Mouse (Mus musculus) heart, embryonic 14.5 days (tissue): ENCODE measurements at regions not wholly inside any gene's neighbourhood (a gene's known extent, or its start where the extent isn't known, plus 50 kb on each side); places are given as distances from the start of the nearest gene placed in this dataset.

ENCODE experiments used
- ATAC-seq: fragments of 200-750 bp; cut with Nextera tagmentation; 2 replicates; pipeline ENCODE4 v1.8.0; 2017; ENCODE audit warnings: low read depth, moderate TSS enrichment; ENCODE audit not compliant: insufficient number of reproducible peaks, insufficient read depth, low FRiP score
- H3K27ac ChIP-seq, 2 experiments: fragments of 200-500 bp in 1 of 2; fragments of 300-500 bp in 1 of 2; sonication (generic) in 1 of 2; replicated peaks in 1 of 2; 2 replicates each; pipeline ENCODE4 v1.5.1; 2012 to 2014; ENCODE audit warnings: low read depth in 2 of 2, low read length in 2 of 2, control low read depth in 1 of 2, mild to moderate bottlenecking in 1 of 2, mixed read lengths in 1 of 2; ENCODE audit not compliant: control insufficient read depth in 1 of 2, insufficient read depth in 1 of 2
- H3K27me3 ChIP-seq: fragments of 300-500 bp; sonication (generic); 2 replicates; pipeline ENCODE4 v1.6.1; 2014; ENCODE audit warnings: mild to moderate bottlenecking, low read length, control low read depth; ENCODE audit not compliant: control insufficient read depth, insufficient read depth
- H3K36me3 ChIP-seq: fragments of 300-500 bp; sonication (generic); 2 replicates; pipeline ENCODE4 v1.6.1; 2014; ENCODE audit warnings: mild to moderate bottlenecking, control low read depth, low read length, mixed read lengths; ENCODE audit not compliant: control insufficient read depth, insufficient read depth
- H3K4me1 ChIP-seq, 2 experiments: fragments of 200-500 bp in 1 of 2; fragments of 300-500 bp in 1 of 2; sonication (generic) in 1 of 2; 2 replicates each; pipeline ENCODE4 v1.6.1; 2012 to 2014; ENCODE audit warnings: low read length in 2 of 2, control low read depth in 1 of 2, mixed read lengths in 1 of 2; ENCODE audit not compliant: control insufficient read depth in 2 of 2, insufficient read depth in 2 of 2
- H3K4me2 ChIP-seq: fragments of 300-500 bp; sonication (generic); 2 replicates; pipeline ENCODE4 v1.6.1; 2014; ENCODE audit warnings: mild to moderate bottlenecking, low read length
- H3K4me3 ChIP-seq, 2 experiments: fragments of 200-500 bp in 1 of 2; fragments of 300-500 bp in 1 of 2; sonication (generic) in 1 of 2; 2 replicates each; pipeline ENCODE4 v1.5.1; 2012 to 2014; ENCODE audit warnings: low read length in 2 of 2, mild to moderate bottlenecking in 2 of 2, control low read depth in 1 of 2, low read depth in 1 of 2, moderate library complexity in 1 of 2; ENCODE audit not compliant: control insufficient read depth in 1 of 2, insufficient read depth in 1 of 2
- H3K9ac ChIP-seq: fragments of 300-500 bp; sonication (generic); 2 replicates; pipeline ENCODE4 v1.6.1; 2014; ENCODE audit warnings: mild to moderate bottlenecking, low read length
- H3K9me3 ChIP-seq: fragments of 300-500 bp; sonication (generic); 2 replicates; pipeline ENCODE4 v1.6.1; 2016; ENCODE audit warnings: low read length, control low read depth; ENCODE audit not compliant: control insufficient read depth
- WGBS: fragments of 180-500 bp; shearing (Covaris S2); extraction: QIAGEN DNeasy Blood & Tissue Kit; methylation state at CpG from one replicate; pipeline ENCODE4 v1.1.7; 2014; 5-methylcytosine and 5-hydroxymethylcytosine counted together

DNA sequence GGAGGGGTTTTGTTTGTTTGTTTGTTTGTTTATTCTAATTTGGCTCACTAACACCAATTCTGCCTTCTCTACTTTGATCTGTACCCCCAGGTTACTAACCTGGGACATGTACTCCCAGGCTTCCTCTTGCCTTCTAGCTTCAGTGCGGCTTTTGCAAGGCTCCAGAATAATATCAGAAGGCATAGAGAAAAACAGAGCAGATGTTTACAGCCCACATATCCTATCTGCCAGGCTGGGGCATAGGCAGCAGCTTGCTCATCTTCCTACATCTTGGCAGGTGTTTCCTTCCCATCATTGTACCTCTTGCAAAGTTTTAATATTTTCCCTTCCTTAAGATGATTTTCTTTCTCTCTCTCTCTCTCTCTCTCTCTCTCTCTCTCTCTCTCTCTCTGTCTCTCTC is 244.9 kb upstream of the Clec14a start:
- H3K4me3 ChIP-seq = no peak overlapping the region
- WGBS = 93% methylated on average over 1 of the region's 1 CpGs
- H3K36me3 ChIP-seq = no peaks in the 10 kb centered on the region
- no peak overlapping the region for H3K27ac ChIP-seq
- peaks cover 3 to 5% of the 10 kb centered on the region in 2 experiments; a peak in 2 of 4 replicates for H3K4me1 ChIP-seq
- H3K4me2 ChIP-seq = no peak overlapping the region
- ATAC-seq = no peak
- no peak overlapping the region for H3K9ac ChIP-seq
- H3K9me3 ChIP-seq = no peaks in the 10 kb centered on the region
- no peaks in the 10 kb centered on the region for H3K27me3 ChIP-seq

GRCm38 (mm10) chr12:58512645-58513044 is 243.6 kb upstream of the Clec14a start:
- no peak overlapping the region for H3K4me2 ChIP-seq
- H3K4me1 ChIP-seq = peaks cover 3 to 5% of the 10 kb centered on the region in 2 experiments; a peak in 2 of 4 replicates
- H3K9me3 ChIP-seq = no peaks in the 10 kb centered on the region
- no peak overlapping the region for H3K9ac ChIP-seq
- ATAC-seq = no peak
- H3K27me3 ChIP-seq = no peaks in the 10 kb centered on the region
- H3K4me3 ChIP-seq = no peak overlapping the region
- no peak overlapping the region for H3K27ac ChIP-seq
- 75% methylated on average over 7 of the region's 7 CpGs for WGBS
- no peaks in the 10 kb centered on the region for H3K36me3 ChIP-seq

DNA sequence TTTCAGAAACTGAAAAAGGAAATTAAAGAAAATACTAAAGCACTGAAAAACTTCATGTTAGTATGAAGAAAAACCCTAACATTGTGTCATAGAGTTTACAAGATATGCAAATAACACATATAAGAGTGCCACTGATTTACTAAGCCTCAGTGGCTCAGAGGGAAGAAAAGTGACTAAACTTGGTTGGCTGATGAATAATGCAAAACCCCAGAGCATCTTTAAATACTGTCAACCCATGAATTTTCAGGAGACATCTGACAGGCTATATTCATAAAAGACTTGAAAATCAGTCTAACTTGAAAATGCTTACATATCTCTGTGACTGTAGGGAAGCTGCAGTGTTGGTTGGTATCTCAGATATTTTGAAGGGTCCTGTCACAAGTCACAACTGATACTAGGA is 235.2 kb upstream of the Clec14a start:
- Histone ChIP-seq H3K27me3 (no peaks in the 10 kb centered on the region), H3K4me1 (no peaks in the 10 kb centered on the region), H3K4me2 (no peak overlapping the region), H3K9ac (no peak overlapping the region), H3K4me3 (no peak overlapping the region), H3K9me3 (no peaks in the 10 kb centered on the region), H3K36me3 (no peaks in the 10 kb centered on the region), H3K27ac (no peak overlapping the region)
- no peak for ATAC-seq

GRCm38 (mm10) chr12:58474181-58474580 is 205.1 kb upstream of the Clec14a start:
- no peak overlapping the region for H3K27ac ChIP-seq
- ATAC-seq = no peak
- H3K9ac ChIP-seq = no peak overlapping the region
- peaks cover 0 to 5% of the 10 kb centered on the region in 2 experiments; a peak in 1 of 4 replicates for H3K4me1 ChIP-seq
- H3K9me3 ChIP-seq = no peaks in the 10 kb centered on the region
- no peaks in the 10 kb centered on the region for H3K36me3 ChIP-seq
- no peak overlapping the region for H3K4me3 ChIP-seq
- no peaks in the 10 kb centered on the region for H3K27me3 ChIP-seq
- no peak overlapping the region for H3K4me2 ChIP-seq

DNA sequence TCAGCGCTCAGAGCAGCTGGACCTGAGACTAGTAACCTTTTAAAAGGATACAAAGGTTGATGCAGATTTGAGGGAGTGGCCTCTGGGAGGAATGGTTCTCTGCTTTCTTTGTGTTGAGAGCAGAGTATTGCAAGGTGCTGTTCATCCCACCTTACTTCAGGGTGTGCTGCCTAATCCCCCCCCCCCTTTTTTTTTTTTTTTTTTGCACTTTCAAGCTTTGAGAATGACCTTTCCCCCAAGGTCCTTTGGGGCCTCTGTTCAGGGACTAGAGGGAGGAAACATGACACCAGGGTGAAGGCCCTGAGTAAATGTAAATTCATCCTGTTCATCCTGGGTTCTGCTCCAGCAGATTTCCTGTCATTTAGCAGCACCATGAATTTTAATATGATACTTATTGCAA is 204.4 kb upstream of the Clec14a start:
- 87% methylated on average over 1 of the region's 1 CpGs for WGBS
- Histone ChIP-seq H3K36me3 (no peaks in the 10 kb centered on the region), H3K4me2 (no peak overlapping the region), H3K4me1 (peaks cover 0 to 5% of the 10 kb centered on the region in 2 experiments; a peak in 1 of 4 replicates), H3K9me3 (no peaks in the 10 kb centered on the region), H3K9ac (no peak overlapping the region), H3K27me3 (no peaks in the 10 kb centered on the region), H3K4me3 (no peak overlapping the region), H3K27ac (no peak overlapping the region)
- ATAC-seq = no peak

DNA sequence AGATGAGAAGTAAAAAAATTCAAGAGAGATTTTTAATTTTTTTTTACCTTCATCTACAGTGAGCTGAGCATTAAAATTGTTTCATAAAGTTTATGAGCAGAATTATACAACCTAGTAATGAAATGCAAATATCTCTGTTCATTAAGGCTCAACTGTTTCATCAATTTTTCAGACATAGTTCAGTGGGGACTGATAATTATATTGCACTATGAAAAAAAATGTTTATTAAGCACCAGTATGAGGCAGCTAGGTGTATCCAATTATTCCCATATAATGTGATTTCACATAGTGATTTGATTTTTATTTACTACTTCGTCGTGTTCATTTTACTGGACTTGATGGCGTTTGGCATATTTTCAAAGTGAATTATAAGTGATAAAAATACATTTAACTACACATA is 191.4 kb upstream of the Clec14a start:
- Histone ChIP-seq H3K4me1 (no peaks in the 10 kb centered on the region), H3K4me3 (no peak overlapping the region), H3K9ac (no peak overlapping the region), H3K27ac (no peak overlapping the region), H3K4me2 (no peak overlapping the region), H3K9me3 (no peaks in the 10 kb centered on the region), H3K27me3 (no peaks in the 10 kb centered on the region), H3K36me3 (no peaks in the 10 kb centered on the region)
- 78% methylated on average over 3 of the region's 3 CpGs for WGBS
- no peak for ATAC-seq

DNA sequence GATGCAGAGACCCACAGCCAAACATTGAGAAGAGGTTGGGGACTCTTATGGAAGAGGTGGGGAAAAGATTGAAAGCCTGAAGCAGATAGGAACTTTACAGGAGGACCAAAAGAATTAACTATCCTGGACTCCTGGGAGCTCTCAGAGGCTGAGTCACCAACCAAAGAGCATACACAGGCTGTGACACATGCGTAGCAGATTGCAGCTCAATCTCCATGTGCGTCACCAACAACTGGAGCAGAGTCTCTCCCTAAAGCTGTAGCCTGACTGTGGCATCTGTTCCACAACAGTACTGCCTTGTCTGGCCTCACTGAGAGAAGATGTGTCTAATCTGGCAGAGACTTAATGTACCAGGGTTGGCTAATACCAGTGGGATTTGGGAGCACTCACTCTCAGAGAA is 185.7 kb upstream of the Clec14a start:
- H3K4me3 ChIP-seq = no peak overlapping the region
- H3K9ac ChIP-seq = no peak overlapping the region
- H3K4me1 ChIP-seq = no peaks in the 10 kb centered on the region
- no peaks in the 10 kb centered on the region for H3K9me3 ChIP-seq
- no peak overlapping the region for H3K27ac ChIP-seq
- H3K4me2 ChIP-seq = no peak overlapping the region
- ATAC-seq = no peak
- WGBS = 75% methylated on average over 2 of the region's 2 CpGs
- no peaks in the 10 kb centered on the region for H3K27me3 ChIP-seq
- no peaks in the 10 kb centered on the region for H3K36me3 ChIP-seq

DNA sequence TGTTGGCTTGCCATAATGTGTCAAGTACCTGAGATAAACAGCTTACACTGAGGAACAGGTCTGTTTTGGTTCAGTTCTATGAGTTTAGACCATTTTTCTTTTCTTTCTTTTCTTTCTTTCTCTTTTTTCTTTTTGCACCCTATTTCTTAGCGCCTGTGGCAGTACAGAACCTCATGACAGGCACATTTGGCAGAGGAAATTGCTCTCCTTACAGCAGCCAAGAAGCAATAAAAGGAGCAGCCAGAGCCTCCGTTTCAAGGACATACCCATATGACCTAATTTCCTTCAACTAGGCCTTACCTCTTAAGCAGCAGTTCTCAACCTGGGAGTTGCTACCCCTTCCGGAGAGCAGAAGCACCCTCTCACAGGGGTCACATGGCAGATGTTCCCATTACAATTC is 173.9 kb upstream of the Clec14a start:
- no peaks in the 10 kb centered on the region for H3K4me1 ChIP-seq
- no peak overlapping the region for H3K4me3 ChIP-seq
- WGBS = 64% methylated on average over 3 of the region's 3 CpGs
- no peak overlapping the region for H3K4me2 ChIP-seq
- H3K27ac ChIP-seq = no peak overlapping the region
- no peaks in the 10 kb centered on the region for H3K9me3 ChIP-seq
- no peak overlapping the region for H3K9ac ChIP-seq
- H3K27me3 ChIP-seq = no peaks in the 10 kb centered on the region
- H3K36me3 ChIP-seq = no peaks in the 10 kb centered on the region
- ATAC-seq = no peak
